Mouse (Mus musculus) inflammation-experienced regulatory T-cells, adult 6 months (primary cell): ENCODE measurements around the gene Gm4559. TPM values are rescaled to one million over a fixed set of nuclear protein-coding genes. Genes with fewer than 3 reads are reported as not detected.
"Not testable (repeated sequence)": the region's sequence is repeated elsewhere in the genome, so short reads cannot be mapped to it uniquely, and the experiment has no call there.

ENCODE experiments used
- ATAC-seq: one replicate; pipeline ENCODE4 v1.8.0; 2017
- polyA plus RNA-seq, 3 experiments: library from polyadenylated mRNA; unstranded; fragments of 100-300 nt; shearing (Covaris generic); gene quantifications; one replicate each; pipeline ENCODE4 v1.2.1; 2017

Gm4559 gene
- polyA plus RNA-seq, 3 experiments from 2014 or later, result not detected

DNA sequence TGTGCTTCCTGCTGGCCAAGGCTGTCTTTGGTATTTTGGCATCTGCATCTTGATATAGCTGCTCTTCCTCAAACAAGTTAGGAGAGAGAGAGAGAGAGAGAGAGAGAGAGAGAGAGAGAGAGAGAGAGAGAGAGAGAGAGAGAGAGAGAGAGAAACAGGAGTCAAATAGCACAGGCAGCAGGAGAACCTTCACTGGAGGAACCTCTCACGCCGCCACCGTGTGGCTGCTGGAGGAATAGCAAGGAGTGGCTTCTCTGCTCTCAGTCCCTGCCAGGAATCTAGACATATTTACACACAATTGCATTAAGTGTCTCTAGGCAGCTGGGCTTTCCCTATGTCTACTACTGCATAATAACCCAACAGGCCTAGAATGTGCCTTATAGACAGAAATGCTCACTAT is 4.0 kb upstream of the Gm4559 start:
- not testable (repeated sequence) for ATAC-seq

- ATAC-seq, result not testable (repeated sequence)
Observed at GRCm38 (mm10) chr7:142258254-142258653, 15.9 kb downstream of the Gm4559 start, which contains the start of gene Gm2431. Gene Gm2431, minus strand, starts transcription at chr7:142258354.

GRCm38 (mm10) chr7:142255517-142255916 is 18.6 kb downstream of the Gm4559 start:
- no peak for ATAC-seq

DNA sequence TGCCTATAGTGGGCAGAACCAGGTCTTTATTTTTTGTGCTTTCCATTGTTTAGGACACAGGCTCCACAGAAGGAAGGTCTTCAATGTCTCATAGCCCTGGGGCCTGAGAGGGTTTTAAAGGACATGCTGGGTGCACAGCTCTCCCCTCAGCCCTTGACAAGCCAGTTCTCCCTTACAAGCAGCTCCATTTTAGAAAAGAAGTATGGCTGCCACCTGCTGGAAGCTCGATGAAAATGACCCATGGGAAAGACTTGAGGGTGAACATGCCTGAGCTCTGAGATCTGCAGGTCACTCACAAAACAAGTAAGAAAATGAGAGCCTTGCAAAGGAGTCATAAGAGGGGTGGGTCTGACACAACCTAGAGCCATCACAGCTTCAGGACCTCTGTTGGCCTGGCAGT is 24.3 kb downstream of the Gm4559 start:
- ATAC-seq, result no peak

GRCm38 (mm10) chr7:142240978-142241377 is 33.2 kb downstream of the Gm4559 start, which contains the start of gene Gm40460:
Gene Gm40460, minus strand, starts transcription at chr7:142241078.
- ATAC-seq, result no peak

GRCm38 (mm10) chr7:142231540-142231939 is 42.6 kb downstream of the Gm4559 start:
- no peak for ATAC-seq

DNA sequence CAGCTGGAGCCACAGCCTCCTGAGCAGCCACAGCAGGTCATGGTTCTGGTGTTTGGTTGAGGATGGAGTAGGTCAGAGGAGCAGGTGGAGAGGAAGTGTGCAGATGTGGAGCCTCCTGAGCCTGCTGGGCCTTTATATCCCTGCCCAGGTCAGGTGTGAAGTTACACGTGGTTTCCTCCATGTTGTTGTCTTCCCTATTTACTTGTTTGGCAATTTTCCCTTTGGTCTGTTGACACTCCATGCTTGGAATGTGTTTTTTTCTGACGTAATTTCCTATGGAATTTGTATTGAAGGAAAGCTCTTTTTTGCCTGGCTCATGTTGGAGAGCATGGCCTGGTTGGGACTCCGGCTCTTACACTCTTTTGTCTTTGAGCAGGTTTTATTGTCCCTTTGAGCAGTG is 44.3 kb downstream of the Gm4559 start, which contains the start of gene Krtap5-5:
Gene Krtap5-5, minus strand, starts transcription at position 101 of the 400 bp plus-strand sequence.
- not testable (repeated sequence) for ATAC-seq

DNA sequence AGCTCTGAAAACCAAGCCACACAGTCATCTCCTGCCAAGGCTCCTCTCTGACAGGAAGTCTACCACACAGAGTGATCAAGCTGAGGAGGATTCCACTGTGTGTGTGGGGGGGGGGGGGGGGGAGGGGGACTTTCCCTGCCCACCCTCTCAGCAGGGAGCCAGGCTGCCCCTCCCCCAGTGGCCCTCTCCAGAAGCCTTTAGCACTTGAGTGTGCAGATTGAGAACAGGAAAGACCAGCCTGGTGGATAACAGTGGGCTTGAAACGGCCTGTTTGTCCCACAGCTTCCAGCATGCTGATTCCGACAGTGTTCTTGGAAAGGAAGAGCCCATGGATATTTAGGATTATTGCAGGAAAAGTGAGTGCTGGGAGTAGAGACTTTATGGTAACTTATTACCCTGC is 49.6 kb downstream of the Gm4559 start:
- no peak for ATAC-seq

Other genes with a start within 250 kb of the Gm4559 start
- gene Mob2, start 213.3 kb downstream of the Gm4559 start, polyA plus RNA-seq, result 10 to 100 TPM; 61.4 to 67.5 (median 65.3) TPM
- gene Dusp8, start 178.5 kb downstream of the Gm4559 start, polyA plus RNA-seq, result not detected
- gene Gm45618, start 153.6 kb downstream of the Gm4559 start, polyA plus RNA-seq, result not detected
- not detected for gene Gm39115, start 138.3 kb downstream of the Gm4559 start, polyA plus RNA-seq
- not detected for gene Gm45337, start 129.8 kb downstream of the Gm4559 start, polyA plus RNA-seq
- not detected for gene Gm29735, start 117.2 kb downstream of the Gm4559 start, polyA plus RNA-seq
- not detected for gene Gm4553, start 108.6 kb downstream of the Gm4559 start, polyA plus RNA-seq
- gene Krtap5-2, start 98.4 kb downstream of the Gm4559 start, polyA plus RNA-seq, result not detected
- not detected for gene Gm10153, start 84.0 kb downstream of the Gm4559 start, polyA plus RNA-seq
- gene Krtap5-3, start 73.0 kb downstream of the Gm4559 start, polyA plus RNA-seq, result not detected
- not detected for gene Gm7579, start 62.5 kb downstream of the Gm4559 start, polyA plus RNA-seq
- gene Krtap5-5, start 44.4 kb downstream of the Gm4559 start, polyA plus RNA-seq, result not detected
- gene Gm40460, start 33.3 kb downstream of the Gm4559 start, polyA plus RNA-seq, result not detected
- not detected for gene Gm2431, start 16.0 kb downstream of the Gm4559 start, polyA plus RNA-seq
- gene Krtap5-1, start 22.8 kb upstream of the Gm4559 start, polyA plus RNA-seq, result not detected
- not detected for gene Krtap5-4, start 29.2 kb upstream of the Gm4559 start, polyA plus RNA-seq
- gene Ifitm10, start 99.4 kb upstream of the Gm4559 start, polyA plus RNA-seq, result 1 to 10 TPM; 1.6 to 4.5 (median 1.9) TPM
- gene Gm49369, start 108.3 kb upstream of the Gm4559 start, polyA plus RNA-seq, result 1 to 10 TPM in 1 of 3 experiments, under 1 TPM in 1, not detected in 1; 0.63 to 1.9 TPM
- 100 to 1,000 TPM; 259 to 561 (median 285) TPM for gene Ctsd, start 113.7 kb upstream of the Gm4559 start, polyA plus RNA-seq
- gene Syt8, start 160.5 kb upstream of the Gm4559 start, polyA plus RNA-seq, result not detected
- gene Tnni2, start 167.4 kb upstream of the Gm4559 start, polyA plus RNA-seq, result not detected
- 1,000 to 10,000 TPM; 1,183 to 1,943 (median 1,210) TPM for gene Lsp1, start 186.4 kb upstream of the Gm4559 start, polyA plus RNA-seq
- gene Tnnt3, start 224.5 kb upstream of the Gm4559 start, polyA plus RNA-seq, result 1 to 10 TPM; 2.5 to 3.8 (median 2.8) TPM